Mouse (Mus musculus) thymus, adult 2 months (tissue): Measurements from ENCODE around the gene Nr4a2.

ENCODE experiments used
- CTCF ChIP-seq: fragments of 200-500 bp; IDR thresholded peaks from 2 replicates; pipeline ENCODE4 v1.5.1; 2012; ENCODE audit warnings: mild to moderate bottlenecking, control low read depth, low read length, moderate library complexity, borderline replicate concordance; ENCODE audit not compliant: control insufficient read depth, poor library complexity, insufficient read depth; ENCODE audit errors: extremely low read depth
- POLR2A ChIP-seq: fragments of 200-500 bp; IDR thresholded peaks from 2 replicates; pipeline ENCODE4 v1.6.1; 2012; ENCODE audit warnings: mild to moderate bottlenecking, low read length, control low read depth, moderate library complexity; ENCODE audit not compliant: control insufficient read depth, poor library complexity, insufficient read depth; ENCODE audit errors: extremely low read depth

DNA sequence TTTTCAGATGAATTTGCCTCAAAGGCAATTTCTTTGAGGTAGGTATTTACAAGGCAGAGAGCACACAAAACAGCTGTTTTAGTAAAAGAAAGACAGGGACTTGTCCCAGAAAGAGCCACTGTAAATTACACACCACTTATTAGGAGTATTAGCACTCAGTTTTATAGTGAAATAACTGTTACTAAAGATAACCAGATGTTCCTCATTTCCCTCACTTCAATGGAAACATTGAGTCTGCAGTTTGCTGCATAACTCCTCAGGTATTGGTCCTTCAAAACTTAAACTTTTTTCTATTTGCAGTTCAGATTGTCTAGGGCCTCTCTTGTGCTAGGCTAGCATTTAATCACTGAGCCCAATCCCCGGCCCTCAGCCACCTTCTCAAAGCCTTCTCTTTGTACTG is 41.6 kb upstream of the Nr4a2 start:
- TF ChIP-seq CTCF (no peak), POLR2A (no peak)
